Mouse (Mus musculus) C2C12 (cell line): ENCODE results near the gene Adora3. TPM values are rescaled to one million over a fixed set of nuclear protein-coding genes. Genes with fewer than 3 reads are reported as not detected.
"Not testable (repeated sequence)": the region's sequence is repeated elsewhere in the genome, so short reads cannot be mapped to it uniquely, and the experiment has no call there.

ENCODE experiments used
- H3K27me3 ChIP-seq: one replicate; pipeline ENCODE4 v1.6.1; 2011; ENCODE audit not compliant: control insufficient read depth, insufficient read depth, insufficient read length
- H3K36me3 ChIP-seq: one replicate; pipeline ENCODE4 v1.6.1; 2011; ENCODE audit not compliant: control insufficient read depth, insufficient read depth
- H3K4me3 ChIP-seq: one replicate; pipeline ENCODE4 v1.5.1; 2011; ENCODE audit warnings: mild to moderate bottlenecking, control low read depth; ENCODE audit not compliant: poor library complexity, insufficient read depth, severe bottlenecking
- H3K79me2 ChIP-seq: one replicate; pipeline ENCODE4 v1.6.1; 2011; ENCODE audit not compliant: control insufficient read depth, insufficient read depth
- H3K79me3 ChIP-seq: one replicate; pipeline ENCODE4 v1.6.1; 2011; ENCODE audit warnings: low read depth, control low read depth
- H3ac ChIP-seq: one replicate; pipeline ENCODE3; 2011; ENCODE audit warnings: low read depth; ENCODE audit not compliant: control insufficient read depth, insufficient read length
- CEBPB ChIP-seq: IDR thresholded peaks from one replicate; pipeline ENCODE4 v1.6.1; 2011; ENCODE audit warnings: low read depth, mild to moderate bottlenecking, control low read depth, moderate library complexity
- CTCF ChIP-seq: IDR thresholded peaks from one replicate; pipeline ENCODE4 v1.5.1; 2011; ENCODE audit not compliant: control insufficient read depth, insufficient read depth, insufficient read length
- FOSL1 ChIP-seq: IDR thresholded peaks from one replicate; pipeline ENCODE4 v1.8.0; 2011; ENCODE audit warnings: mild to moderate bottlenecking, low read length; ENCODE audit not compliant: poor library complexity, insufficient read depth, severe bottlenecking
- MAX ChIP-seq: IDR thresholded peaks from one replicate; pipeline ENCODE4 v1.6.1; 2011; ENCODE audit warnings: mild to moderate bottlenecking, control low read depth
- MYOD1 ChIP-seq: IDR thresholded peaks from one replicate; pipeline ENCODE4 v1.6.1; 2011; ENCODE audit warnings: low read depth; ENCODE audit not compliant: control insufficient read depth, insufficient read length
- MYOG ChIP-seq: IDR thresholded peaks from one replicate; pipeline ENCODE4 v1.6.1; 2011; ENCODE audit not compliant: control insufficient read depth, insufficient read length; ENCODE audit errors: extremely low read depth
- USF1 ChIP-seq: IDR thresholded peaks from one replicate; pipeline ENCODE4 v1.6.1; 2011; ENCODE audit warnings: low read depth, mild to moderate bottlenecking, control low read depth, moderate library complexity
- polyA plus RNA-seq: library from polyadenylated mRNA; unstranded; fragments of >200 nt; fragmentation: generic; extraction: Trizol; gene quantifications from one replicate; pipeline ENCODE4 v1.2.1, GENCODE M21; 2012; ENCODE audit warnings: missing spikeins

Gene Adora3
- polyA plus RNA-seq, 1 experiment: not detected

DNA sequence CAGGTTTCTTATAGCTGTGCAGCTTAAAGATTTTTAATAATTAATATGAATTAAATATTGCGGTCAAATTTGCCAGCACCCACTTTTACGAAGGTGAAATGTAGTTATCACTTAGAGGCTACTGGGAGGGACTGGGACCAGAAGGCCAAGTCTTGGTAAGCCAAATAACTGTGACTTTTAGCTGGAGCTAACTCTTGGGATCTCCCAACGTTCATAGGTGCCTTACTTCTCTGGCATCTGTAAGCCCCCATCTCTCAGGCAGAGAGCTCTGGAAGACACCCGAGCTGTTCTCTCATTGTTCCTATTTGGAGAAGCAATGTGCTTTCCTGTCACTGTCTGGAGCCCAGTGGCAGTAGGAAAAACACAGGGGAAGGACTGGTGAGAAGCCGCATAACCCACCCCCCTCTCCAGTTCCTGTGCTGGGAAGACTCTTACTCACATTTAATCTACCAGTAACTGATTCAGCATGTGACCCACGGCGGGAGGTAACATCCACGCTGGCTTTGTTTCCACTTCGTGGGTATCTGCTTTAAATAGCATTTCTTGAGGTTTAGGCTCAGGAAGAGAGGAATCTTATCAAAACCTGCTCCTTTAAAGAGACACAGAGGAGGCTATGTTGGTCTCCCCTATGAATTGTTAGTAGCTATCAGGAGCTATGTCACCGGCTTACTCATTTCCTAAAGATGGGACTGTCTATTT lies 47.1 kb downstream of the Adora3 start:
- Histone ChIP-seq H3K79me3 (no peaks in the 10 kb centered on the region), H3ac (no peak overlapping the region), H3K27me3 (no peaks in the 10 kb centered on the region), H3K4me3 (no peak overlapping the region), H3K36me3 (no peaks in the 10 kb centered on the region), H3K79me2 (no peaks in the 10 kb centered on the region)
- TF ChIP-seq MYOD1: no peak
- peak; percentile 57 for TF ChIP-seq USF1
- no peak for TF ChIP-seq MYOG

DNA sequence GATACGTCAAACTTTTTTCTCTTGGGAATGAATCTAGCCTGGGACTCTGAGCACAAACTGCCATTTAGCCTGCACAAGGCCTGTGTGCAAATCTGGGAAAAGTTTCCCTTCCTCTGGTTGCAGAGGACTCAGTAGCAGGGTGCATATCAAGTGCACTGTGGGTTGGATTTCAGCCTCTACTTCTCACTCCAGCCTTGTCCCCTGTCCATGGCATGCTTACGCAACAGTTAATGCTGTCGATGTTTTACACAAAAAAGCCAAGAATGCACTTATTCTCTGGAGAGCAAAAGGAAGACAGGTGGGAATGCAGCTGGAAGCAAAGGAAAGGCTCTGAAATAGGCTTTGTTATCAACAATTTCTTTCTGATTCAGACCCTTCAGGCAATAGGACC lies 47.7 kb downstream of the Adora3 start:
- H3K79me3 ChIP-seq: no peaks in the 10 kb centered on the region
- H3ac ChIP-seq: no peak overlapping the region
- H3K27me3 ChIP-seq: no peaks in the 10 kb centered on the region
- H3K79me2 ChIP-seq: no peaks in the 10 kb centered on the region
- no peak overlapping the region for H3K4me3 ChIP-seq
- no peaks in the 10 kb centered on the region for H3K36me3 ChIP-seq
- no peak for TF ChIP-seq USF1
- TF ChIP-seq MYOG: no peak
- TF ChIP-seq FOSL1: no peak
- TF ChIP-seq CEBPB: no peak
- no peak for TF ChIP-seq MAX
- no peak for TF ChIP-seq CTCF
- no peak for TF ChIP-seq MYOD1

- not testable (repeated sequence) for H3ac ChIP-seq, H3K27me3 ChIP-seq, H3K4me3 ChIP-seq, H3K36me3 ChIP-seq, H3K79me2 ChIP-seq, H3K79me3 ChIP-seq
Measured at GRCm38 (mm10) chr3:105920743-105921142, 50.1 kb downstream of the Adora3 start.

DNA sequence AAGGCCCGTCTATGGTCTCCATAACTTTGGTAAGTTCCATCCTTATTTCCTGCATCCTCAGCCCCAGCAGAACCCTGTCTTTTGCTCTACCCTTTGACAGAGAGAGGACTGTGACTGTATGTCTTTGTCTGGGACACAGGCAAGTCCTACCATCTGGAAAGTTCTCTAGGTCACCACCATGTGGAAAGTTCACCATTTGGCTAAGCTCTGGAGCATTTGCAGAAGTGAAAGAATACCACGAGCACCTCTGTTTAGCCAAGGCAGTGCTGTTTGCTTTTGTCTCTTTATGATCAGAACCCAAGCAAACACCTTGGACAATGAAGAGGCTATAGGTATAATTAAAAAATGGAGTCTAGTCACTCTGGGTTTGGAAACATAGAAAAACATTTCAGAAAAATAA lies 51.3 kb downstream of the Adora3 start:
- H3K36me3 ChIP-seq: no peaks in the 10 kb centered on the region
- no peaks in the 10 kb centered on the region for H3K27me3 ChIP-seq
- TF ChIP-seq MYOG (no peak), CEBPB (no peak), USF1 (no peak), MYOD1 (no peak)
- H3K4me3 ChIP-seq: no peak overlapping the region
- no peak overlapping the region for H3ac ChIP-seq
- no peaks in the 10 kb centered on the region for H3K79me2 ChIP-seq
- H3K79me3 ChIP-seq: no peaks in the 10 kb centered on the region

- Histone ChIP-seq H3K27me3 (no peaks in the 10 kb centered on the region), H3K36me3 (no peaks in the 10 kb centered on the region), H3K79me3 (no peaks in the 10 kb centered on the region), H3K79me2 (no peaks in the 10 kb centered on the region), H3K4me3 (no peak overlapping the region), H3ac (no peak overlapping the region)
- no peak for TF ChIP-seq CTCF
- TF ChIP-seq MYOD1: no peak
- no peak for TF ChIP-seq USF1
- no peak for TF ChIP-seq MAX
- TF ChIP-seq MYOG: no peak
- no peak for TF ChIP-seq CEBPB
- TF ChIP-seq FOSL1: no peak
Measured at GRCm38 (mm10) chr3:105924616-105925015, 54.0 kb downstream of the Adora3 start.

DNA sequence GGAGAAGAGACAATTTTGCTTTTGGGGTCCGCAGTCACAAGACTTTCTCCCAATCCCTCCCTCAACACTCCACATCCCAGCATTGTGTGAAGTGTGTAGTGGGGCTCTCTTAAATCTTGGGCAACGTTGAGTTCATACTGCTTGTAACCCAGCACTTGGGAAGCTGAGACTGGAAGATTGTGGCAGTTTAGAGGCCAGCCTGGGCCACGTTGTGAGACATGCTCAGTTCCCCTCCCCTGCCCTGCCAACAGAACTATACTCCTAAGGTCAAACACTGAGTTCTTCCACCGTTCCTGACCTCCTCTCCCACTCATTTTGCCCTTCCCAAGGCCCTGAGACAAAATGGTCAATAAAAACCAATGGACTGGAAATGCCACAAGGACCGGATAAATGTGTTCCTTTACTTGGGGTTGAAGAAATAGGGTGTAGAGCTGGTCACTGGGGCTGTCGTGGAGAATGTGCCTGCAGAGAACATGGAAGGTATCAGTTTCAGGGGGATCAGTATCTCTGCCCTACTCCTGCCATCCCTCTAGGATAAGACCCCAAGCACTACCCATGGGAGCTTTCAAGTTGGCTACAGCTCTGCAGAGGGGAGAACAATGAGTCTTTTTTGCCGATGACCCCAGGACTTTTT lies 57.0 kb downstream of the Adora3 start:
- no peak overlapping the region for H3ac ChIP-seq
- no peak for TF ChIP-seq MYOD1
- no peak for TF ChIP-seq USF1
- no peak for TF ChIP-seq FOSL1
- TF ChIP-seq CTCF: no peak
- TF ChIP-seq MAX: no peak
- TF ChIP-seq CEBPB: no peak
- no peak for TF ChIP-seq MYOG
- no peaks in the 10 kb centered on the region for H3K79me3 ChIP-seq

More for the DNA sequence above, 57.0 kb downstream of the Adora3 start:
- H3K79me2 ChIP-seq: no peaks in the 10 kb centered on the region
- H3K27me3 ChIP-seq: no peaks in the 10 kb centered on the region
- no peak overlapping the region for H3K4me3 ChIP-seq
- no peaks in the 10 kb centered on the region for H3K36me3 ChIP-seq
